Comparison of ENCODE assay signal across 8 mouse cellular contexts in the genomic region with DNA sequence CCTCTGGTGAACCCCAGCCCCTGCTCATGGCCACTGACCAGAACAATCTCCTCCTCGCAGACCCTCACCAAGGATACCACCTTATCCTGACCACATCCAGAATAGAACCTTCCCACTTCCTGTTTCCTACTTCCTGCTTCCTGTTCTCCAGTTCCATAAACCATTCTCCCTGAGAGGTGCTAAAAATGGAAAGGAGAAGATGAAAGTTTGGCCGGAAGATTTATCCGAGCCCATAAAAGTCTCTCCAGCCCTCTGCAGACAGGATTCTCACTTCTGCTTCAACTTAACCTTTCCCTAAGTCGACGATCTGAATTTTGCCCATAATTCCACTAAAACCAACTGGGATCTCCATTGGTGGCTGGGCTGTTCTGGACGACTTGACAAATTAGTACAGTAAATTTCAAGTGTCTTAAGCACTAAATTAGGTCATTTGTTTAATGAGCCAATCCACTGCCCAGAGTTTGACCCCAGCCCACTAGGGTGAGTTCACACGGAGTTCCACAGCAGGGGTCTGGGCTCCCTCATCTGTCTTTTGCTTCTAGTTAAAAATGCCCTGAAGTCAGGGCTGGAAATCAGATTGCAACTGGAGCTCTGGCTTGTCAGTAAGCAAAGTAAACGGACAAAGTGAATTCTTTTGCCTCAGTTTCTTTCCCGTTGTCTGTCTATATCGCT.
DNase-seq lines count a peak whose midpoint lies in the region; ATAC-seq lines count a peak whose summit lies in the region.

No protein-coding gene starts in this region.

- no peak overlapping the region for H3K27ac ChIP-seq in hindbrain, embryonic 15.5 days (replicated peaks)

- peak; percentile 37 for ATAC-seq in common myeloid progenitor, adult 5-6 weeks (replicated peaks; ENCODE audit: low read depth, poor library complexity, severe bottlenecking)
- ATAC-seq in hindbrain, embryonic 15.5 days (ENCODE audit: low FRiP score, low read depth) = no peak
- ATAC-seq in megakaryocyte progenitor cell, adult 5-6 weeks (replicated peaks; ENCODE audit: poor library complexity) = 0 out of 2 replicates have a peak, but pooled peaks have one; percentile 11

- WGBS in hindbrain, embryonic 15.5 days = 64% methylated on average over 10 of the region's 10 CpGs

- no peak overlapping the region for H3K4me3 ChIP-seq in hindbrain, embryonic 15.5 days

- DNase-seq in embryo, embryonic 10.5 days (ENCODE audit: low spot score) = peak; percentile 56
- DNase-seq in embryo, embryonic 11 days = no peak
- DNase-seq in urinary bladder, postnatal 36 days (ENCODE audit: low spot score in 2 of 2) = no peak
- no peak for DNase-seq in ovary, postnatal 10 days (ENCODE audit: low spot score)
- no peak for DNase-seq in Muller cell, postnatal 12 days (ENCODE audit: inconsistent ontology term)

- H3K27me3 ChIP-seq in hindbrain, embryonic 15.5 days = no peaks in the 10 kb centered on the region

- H3K9ac ChIP-seq in hindbrain, embryonic 15.5 days = no peak overlapping the region

- H3K36me3 ChIP-seq in hindbrain, embryonic 15.5 days = no peaks in the 10 kb centered on the region

- H3K9me3 ChIP-seq in hindbrain, embryonic 15.5 days = no peaks in the 10 kb centered on the region

- peaks cover 24% of the 10 kb centered on the region for H3K4me1 ChIP-seq in hindbrain, embryonic 15.5 days (replicated peaks)

- peak overlapping the region; percentile 45 for H3K4me2 ChIP-seq in hindbrain, embryonic 15.5 days
